Comparison of ENCODE assay signal across 12 mouse cellular contexts in genomic region chr4:85486316-85486946, GRCm38 (mm10). TPM values are rescaled to one million over a fixed set of nuclear protein-coding genes. Genes with fewer than 3 reads are reported as not detected.
DNase-seq lines count a peak whose midpoint lies in the region; ATAC-seq lines count a peak whose summit lies in the region.
"Had no signal": no experiment of that assay in that cellular context is flagged by ENCODE, and none has a peak within 500 bp of the region (broad histone marks: within the 10 kb centered on the region; RNA-seq: fewer than 3 reads in every experiment).

No protein-coding gene starts in this region.

- ATAC-seq in hindbrain, embryonic 14.5 days (ENCODE audit: low FRiP score), result peak; percentile 84; the same call in 1 of the 2 replicates
- ATAC-seq: midbrain, embryonic 15.5 days had no signal

- H3K9me3 ChIP-seq in hindbrain, embryonic 14.5 days (ENCODE audit: control insufficient read depth, low read length), result no peaks in the 10 kb centered on the region
- H3K9me3 ChIP-seq: kidney, embryonic 15.5 days; limb, embryonic 15.5 days; midbrain, embryonic 15.5 days had no signal

- DNase-seq in left cerebral cortex, adult 18-20 months (ENCODE audit: low spot score in 2 of 2), result peak; percentile 3 to 43
- no peak for DNase-seq in left cerebral cortex, adult 11 months (ENCODE audit: low spot score)
- DNase-seq in hindbrain, embryonic 14.5 days (ENCODE audit: low spot score), result peak; percentile 51
- DNase-seq in left cerebral cortex, adult 8-10 months (ENCODE audit: low spot score in 2 of 2), result peak; percentile 2 to 47
- peak; percentile 6 for DNase-seq in right cerebral cortex, postnatal 4 days
- DNase-seq in heart, adult 11 months, result no peak
- DNase-seq in heart, postnatal 4 days, result no peak
- DNase-seq: gastrocnemius, adult 2 months; lung, postnatal 10 days had no signal

- H3K36me3 ChIP-seq in hindbrain, embryonic 14.5 days (replicated peaks; ENCODE audit: control insufficient read depth, insufficient read depth), result no peaks in the 10 kb centered on the region
- H3K36me3 ChIP-seq: kidney, embryonic 15.5 days; limb, embryonic 15.5 days; midbrain, embryonic 15.5 days had no signal

- 0 out of 2 replicates have a peak, but pooled peaks cover 6% of the 10 kb centered on the region for H3K4me1 ChIP-seq in hindbrain, embryonic 14.5 days (replicated peaks; ENCODE audit: control insufficient read depth, insufficient read depth, low read length)
- H3K4me1 ChIP-seq: kidney, embryonic 15.5 days; limb, embryonic 15.5 days; midbrain, embryonic 15.5 days had no signal

- no peaks in the 10 kb centered on the region for H3K27me3 ChIP-seq in hindbrain, embryonic 14.5 days (ENCODE audit: control insufficient read depth, insufficient read depth, low read length)
- H3K27me3 ChIP-seq: kidney, embryonic 15.5 days; limb, embryonic 15.5 days; midbrain, embryonic 15.5 days had no signal

- no peak overlapping the region for H3K4me3 ChIP-seq in hindbrain, embryonic 14.5 days (replicated peaks; ENCODE audit: low read length)
- H3K4me3 ChIP-seq: gastrocnemius, adult 2 months; kidney, embryonic 15.5 days; limb, embryonic 15.5 days; midbrain, embryonic 15.5 days had no signal

- no peak overlapping the region for H3K27ac ChIP-seq in hindbrain, embryonic 14.5 days
- H3K27ac ChIP-seq: gastrocnemius, adult 2 months; kidney, embryonic 15.5 days; limb, embryonic 15.5 days; midbrain, embryonic 15.5 days had no signal

- H3K4me2 ChIP-seq in hindbrain, embryonic 14.5 days (replicated peaks), result no peak overlapping the region
- H3K4me2 ChIP-seq: kidney, embryonic 15.5 days; limb, embryonic 15.5 days; midbrain, embryonic 15.5 days had no signal

- no peak overlapping the region for H3K9ac ChIP-seq in hindbrain, embryonic 14.5 days
- H3K9ac ChIP-seq: kidney, embryonic 15.5 days; limb, embryonic 15.5 days; midbrain, embryonic 15.5 days had no signal

- 36% methylated on average over 10 of the region's 10 CpGs for WGBS in hindbrain, embryonic 14.5 days

RNA-seq across cellular contexts. Expression of gene Adamtsl1, which starts 27.5 kb away (rescaled TPM):
- total RNA-seq in left cerebral cortex, adult 18-20 months (2021), result 1 to 10 TPM; 3.4 to 3.6 TPM
- polyA plus RNA-seq in hindbrain, embryonic 14.5 days (2014; fragmentation: Nextera tagmentation; extraction: Ambion mirVana), result 9.5 and 11.5 TPM in 2 replicates
- 1 to 10 TPM; 4.6 to 7.2 (median 6.0) TPM for total RNA-seq in left cerebral cortex, adult 8-10 months (2022)
- 1 to 10 TPM; 7.7 TPM for total RNA-seq in heart, postnatal 4 days (2021)

Comparison
In these comparisons a context has a peak if more than half of its experiments do, and no peak if none do; other contexts are left out.
1. DNase-seq: peak in left cerebral cortex, adult 18-20 months (2 of 2), hindbrain, embryonic 14.5 days (single experiment), left cerebral cortex, adult 8-10 months (2 of 2) and right cerebral cortex, postnatal 4 days (single experiment); none in left cerebral cortex, adult 11 months (single experiment), heart, adult 11 months (single experiment) and heart, postnatal 4 days (single experiment).